Mouse (Mus musculus): ENCODE measurements around the gene Gzmc.

DNA sequence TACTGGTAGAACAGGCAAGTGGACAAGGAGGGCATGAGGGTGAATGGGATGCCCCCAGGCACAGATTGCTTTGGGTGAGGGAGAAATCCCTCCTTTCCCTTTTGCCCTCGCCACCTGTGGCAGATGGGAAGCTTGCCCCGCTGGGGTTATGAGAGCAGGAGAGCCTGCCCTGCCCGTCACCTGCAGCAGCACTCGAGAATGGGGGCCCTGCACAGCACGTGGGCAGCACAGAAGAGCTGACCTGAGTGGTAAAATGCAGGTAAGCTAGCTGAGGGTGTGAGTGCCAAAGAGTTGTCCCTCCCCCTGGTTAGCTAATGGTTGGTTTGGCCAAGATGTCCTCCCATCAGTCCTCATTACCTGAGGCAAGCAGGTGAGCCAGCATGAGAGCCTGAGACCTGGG, 47.9 kb downstream of the Gzmc start:
- TF ChIP-seq CTCF (IDR thresholded peaks at IDR 0.05; ENCODE audit: low read depth), result no peak
- no peak for TF ChIP-seq EP300 (IDR thresholded peaks at IDR 0.05; ENCODE audit: low read depth)
